8 mouse cellular contexts compared by ENCODE assay signal in genomic region chr9:77750133-77751060, GRCm38 (mm10). TPM values are rescaled to one million over a fixed set of nuclear protein-coding genes. Genes with fewer than 3 reads are reported as not detected.
DNase-seq lines count a peak whose midpoint lies in the region; ATAC-seq and TF ChIP-seq lines count a peak whose summit lies in the region.

No protein-coding gene starts in this region.

- H3K27ac ChIP-seq in ES-Bruce4 (ENCODE audit: insufficient read depth, low read length): peak overlapping the region; percentile 95
- H3K27ac ChIP-seq in forebrain, embryonic 12.5 days: peak overlapping the region; percentile 84
- peak overlapping the region; percentile 89 for H3K27ac ChIP-seq in heart, postnatal 0 days (ENCODE audit: low read depth)
- peak overlapping the region; percentile 95 for H3K27ac ChIP-seq in liver, embryonic 16.5 days (ENCODE audit: low read length)
- H3K27ac ChIP-seq in neural tube, embryonic 12.5 days: peak overlapping the region; percentile 70
- H3K27ac ChIP-seq in stomach, postnatal 0 days (replicated peaks): peak overlapping the region; percentile 93

- no peaks in the 10 kb centered on the region for H3K4me1 ChIP-seq in ES-Bruce4 (ENCODE audit: control insufficient read depth, insufficient read depth, low read length)
- H3K4me1 ChIP-seq in forebrain, embryonic 12.5 days: peaks cover 14% of the 10 kb centered on the region
- peaks cover 9% of the 10 kb centered on the region for H3K4me1 ChIP-seq in heart, postnatal 0 days (ENCODE audit: control insufficient read depth, insufficient read depth)
- peaks cover 24% of the 10 kb centered on the region for H3K4me1 ChIP-seq in liver, embryonic 16.5 days (ENCODE audit: control insufficient read depth, low read depth, low read length)
- H3K4me1 ChIP-seq in neural tube, embryonic 12.5 days: peaks cover 5% of the 10 kb centered on the region
- H3K4me1 ChIP-seq in stomach, postnatal 0 days (replicated peaks; ENCODE audit: control insufficient read depth, insufficient read depth): 0 out of 2 replicates have a peak, but pooled peaks cover 2% of the 10 kb centered on the region

- H3K4me3 ChIP-seq in ES-Bruce4 (ENCODE audit: low read depth, low read length): peak overlapping the region; percentile 84
- H3K4me3 ChIP-seq in forebrain, embryonic 12.5 days (replicated peaks): peak overlapping the region; percentile 59
- peak overlapping the region; percentile 72 for H3K4me3 ChIP-seq in heart, postnatal 0 days (ENCODE audit: low read depth, low read length)
- peak overlapping the region; percentile 71 for H3K4me3 ChIP-seq in liver, embryonic 16.5 days (ENCODE audit: low read depth, low read length)
- H3K4me3 ChIP-seq in neural tube, embryonic 12.5 days: peak overlapping the region; percentile 57
- H3K4me3 ChIP-seq in stomach, postnatal 0 days (ENCODE audit: low read depth, low read length): peak overlapping the region; percentile 60

- H3K36me3 ChIP-seq in ES-Bruce4 (ENCODE audit: control insufficient read depth, insufficient read depth, low read length, poor library complexity, severe bottlenecking): no peaks in the 10 kb centered on the region
- H3K36me3 ChIP-seq in forebrain, embryonic 12.5 days (replicated peaks): no peaks in the 10 kb centered on the region
- H3K36me3 ChIP-seq in heart, postnatal 0 days (replicated peaks; ENCODE audit: control insufficient read depth, insufficient read depth, low read length): no peaks in the 10 kb centered on the region
- no peaks in the 10 kb centered on the region for H3K36me3 ChIP-seq in liver, embryonic 16.5 days (ENCODE audit: control insufficient read depth, insufficient read depth)
- no peaks in the 10 kb centered on the region for H3K36me3 ChIP-seq in neural tube, embryonic 12.5 days
- H3K36me3 ChIP-seq in stomach, postnatal 0 days (ENCODE audit: control insufficient read depth, insufficient read depth, low read length): no peaks in the 10 kb centered on the region

- peak; percentile 90 for ATAC-seq in forebrain, embryonic 12.5 days (ENCODE audit: low FRiP score)
- ATAC-seq in heart, postnatal 0 days (ENCODE audit: insufficient read depth, low read depth): peak; percentile 85
- peak; percentile 81 for ATAC-seq in liver, embryonic 16.5 days (ENCODE audit: low read depth)
- peak; percentile 85 for ATAC-seq in neural tube, embryonic 12.5 days (ENCODE audit: low FRiP score, low read depth)
- ATAC-seq in stomach, postnatal 0 days (ENCODE audit: low FRiP score, low TSS enrichment): peak; percentile 85

- no peak for TF ChIP-seq CTCF in ES-Bruce4 (IDR thresholded peaks at IDR 0.05; ENCODE audit: low read depth, low read length)
- TF ChIP-seq CTCF in heart, postnatal 0 days (IDR thresholded peaks at IDR 0.05; ENCODE audit: low read depth): no peak
- TF ChIP-seq CTCF in stomach, postnatal 0 days (IDR thresholded peaks at IDR 0.05; ENCODE audit: low read depth): no peak; the same call in 1 of the 2 replicates

- no peaks in the 10 kb centered on the region for H3K27me3 ChIP-seq in ES-Bruce4 (ENCODE audit: control insufficient read depth, insufficient read depth, low read length, poor library complexity, severe bottlenecking)
- H3K27me3 ChIP-seq in forebrain, embryonic 12.5 days: no peaks in the 10 kb centered on the region; the same call in 1 of the 2 replicates
- no peaks in the 10 kb centered on the region for H3K27me3 ChIP-seq in heart, postnatal 0 days (ENCODE audit: control insufficient read depth, insufficient read depth, low read length)
- no peaks in the 10 kb centered on the region for H3K27me3 ChIP-seq in liver, embryonic 16.5 days (ENCODE audit: control insufficient read depth, insufficient read depth, low read depth, low read length)
- H3K27me3 ChIP-seq in neural tube, embryonic 12.5 days (replicated peaks): 0 out of 2 replicates have a peak, but pooled peaks cover 3% of the 10 kb centered on the region
- no peaks in the 10 kb centered on the region for H3K27me3 ChIP-seq in stomach, postnatal 0 days (ENCODE audit: control insufficient read depth, insufficient read depth, low read length)

- H3K4me2 ChIP-seq in forebrain, embryonic 12.5 days: peak overlapping the region; percentile 69
- H3K4me2 ChIP-seq in heart, postnatal 0 days (ENCODE audit: low read depth, low read length): peak overlapping the region; percentile 70
- H3K4me2 ChIP-seq in liver, embryonic 16.5 days (ENCODE audit: low read depth, low read length): peak overlapping the region; percentile 97
- H3K4me2 ChIP-seq in neural tube, embryonic 12.5 days (replicated peaks): peak overlapping the region; percentile 74
- H3K4me2 ChIP-seq in stomach, postnatal 0 days (replicated peaks; ENCODE audit: low read depth): peak overlapping the region; percentile 77

- TF ChIP-seq POLR2A in ES-Bruce4 (IDR thresholded peaks at IDR 0.05; ENCODE audit: insufficient read depth, low read length): no peak

- peak; percentile 85 for TF ChIP-seq EP300 in ES-Bruce4 (IDR thresholded peaks at IDR 0.05; ENCODE audit: insufficient read depth, low read depth, low read length)
- TF ChIP-seq EP300 in heart, postnatal 0 days (IDR thresholded peaks at IDR 0.05; ENCODE audit: low read depth): peak; percentile 71; the same call in 1 of the 2 replicates
- no peak for TF ChIP-seq EP300 in stomach, postnatal 0 days (optimal IDR thresholded peaks at IDR 0.05)

- peak; percentile 87 for DNase-seq in c-Kit-positive CD71-positive TER-119-positive erythroid progenitor cells, embryonic 14.5 days (ENCODE audit: low spot score)
- DNase-seq in heart, postnatal 0 days (ENCODE audit: low spot score): peak; percentile 86
- DNase-seq in kidney, postnatal 4 days: peak; percentile 93 to 96
- peak; percentile 96 for DNase-seq in stomach, postnatal 0 days (ENCODE audit: low spot score)

- H3K9me3 ChIP-seq in ES-Bruce4 (replicated peaks; ENCODE audit: control insufficient read depth, insufficient read depth, low read length, poor library complexity, severe bottlenecking): no peaks in the 10 kb centered on the region
- no peaks in the 10 kb centered on the region for H3K9me3 ChIP-seq in forebrain, embryonic 12.5 days
- no peaks in the 10 kb centered on the region for H3K9me3 ChIP-seq in heart, postnatal 0 days (replicated peaks; ENCODE audit: control insufficient read depth, low read length)
- no peaks in the 10 kb centered on the region for H3K9me3 ChIP-seq in liver, embryonic 16.5 days (replicated peaks; ENCODE audit: control insufficient read depth, low read length)
- no peaks in the 10 kb centered on the region for H3K9me3 ChIP-seq in neural tube, embryonic 12.5 days
- no peaks in the 10 kb centered on the region for H3K9me3 ChIP-seq in stomach, postnatal 0 days (ENCODE audit: control insufficient read depth, low read length)

- peak overlapping the region; percentile 90 for H3K9ac ChIP-seq in ES-Bruce4 (ENCODE audit: low read depth, poor library complexity, severe bottlenecking)
- peak overlapping the region; percentile 66 for H3K9ac ChIP-seq in forebrain, embryonic 12.5 days
- peak overlapping the region; percentile 63 for H3K9ac ChIP-seq in heart, postnatal 0 days (replicated peaks; ENCODE audit: low read depth, low read length)
- peak overlapping the region; percentile 83 for H3K9ac ChIP-seq in liver, embryonic 16.5 days (ENCODE audit: low read depth, low read length)
- peak overlapping the region; percentile 62 for H3K9ac ChIP-seq in neural tube, embryonic 12.5 days
- H3K9ac ChIP-seq in stomach, postnatal 0 days (ENCODE audit: low read length): peak overlapping the region; percentile 77

- WGBS in forebrain, embryonic 12.5 days: under 1% methylated on average over 71 of the region's 79 CpGs
- WGBS in heart, postnatal 0 days: under 1% methylated on average over 74 of the region's 79 CpGs
- under 1% methylated on average over 72 of the region's 79 CpGs for WGBS in liver, embryonic 16.5 days (ENCODE audit: insufficient replicate concordance)
- WGBS in neural tube, embryonic 12.5 days: under 1% methylated on average over 79 of the region's 79 CpGs
- WGBS in stomach, postnatal 0 days: under 1% methylated on average over 75 of the region's 79 CpGs

RNA-seq across cellular contexts. Expression of gene Gclc, which starts 3.9 kb away (rescaled TPM):
- polyA plus RNA-seq in ES-Bruce4 (2011; ENCODE audit: insufficient read depth, insufficient read length, low read depth, missing spikeins): 50.5 and 53.1 TPM in 2 replicates
- 22.5 and 23.5 TPM in 2 replicates for polyA plus RNA-seq in forebrain, embryonic 12.5 days (2016; fragmentation: Nextera tagmentation; extraction: Ambion mirVana)
- 9.2 and 12.5 TPM in 2 replicates for total RNA-seq in heart, postnatal 0 days (2014; rRNA removed; ENCODE audit: low replicate concordance)
- 3.9 and 4.6 TPM in 2 replicates for polyA plus RNA-seq in heart, postnatal 0 days (2015; fragmentation: Nextera tagmentation; extraction: Ambion mirVana)
- 21.9 and 24.6 TPM in 2 replicates for polyA plus RNA-seq in liver, embryonic 16.5 days (2015; fragmentation: Nextera tagmentation; extraction: Ambion mirVana)
- polyA plus RNA-seq in neural tube, embryonic 12.5 days (2016; fragmentation: Nextera tagmentation; extraction: Ambion mirVana): 20.5 and 23.9 TPM in 2 replicates
- polyA plus RNA-seq in stomach, postnatal 0 days (2015; fragmentation: Nextera tagmentation; extraction: Ambion mirVana): 18.1 and 20.2 TPM in 2 replicates

Comparison
In these comparisons a context has a peak if more than half of its experiments do, and no peak if none do; other contexts are left out.
1. Peak in every context shown above with its lines: DNase-seq, ATAC-seq, H3K4me3 ChIP-seq and H3K27ac ChIP-seq.